Mouse (Mus musculus): Measurements from ENCODE around the gene Mgat5b.

GRCm38 (mm10) chr11:116869223-116869622 lies 49.4 kb upstream of the Mgat5b start:
- TF ChIP-seq CTCF (IDR thresholded peaks at IDR 0.05; ENCODE audit: borderline replicate concordance, control insufficient read depth, extremely low read depth, insufficient read depth, low read length, poor library complexity) = no peak
- TF ChIP-seq POLR2A (IDR thresholded peaks at IDR 0.05; ENCODE audit: control insufficient read depth, extremely low read depth, insufficient read depth, low read length, poor library complexity) = no peak
